Mouse (Mus musculus) ZHBTc4 (cell line): ENCODE measurements around the gene Efcab14.

Experiments
- DNase-seq: peaks from one replicate; pipeline ENCODE4 v3.0.0-alpha.2; 2011; ENCODE audit warnings: low read depth, low spot score

Efcab14 gene

DNA sequence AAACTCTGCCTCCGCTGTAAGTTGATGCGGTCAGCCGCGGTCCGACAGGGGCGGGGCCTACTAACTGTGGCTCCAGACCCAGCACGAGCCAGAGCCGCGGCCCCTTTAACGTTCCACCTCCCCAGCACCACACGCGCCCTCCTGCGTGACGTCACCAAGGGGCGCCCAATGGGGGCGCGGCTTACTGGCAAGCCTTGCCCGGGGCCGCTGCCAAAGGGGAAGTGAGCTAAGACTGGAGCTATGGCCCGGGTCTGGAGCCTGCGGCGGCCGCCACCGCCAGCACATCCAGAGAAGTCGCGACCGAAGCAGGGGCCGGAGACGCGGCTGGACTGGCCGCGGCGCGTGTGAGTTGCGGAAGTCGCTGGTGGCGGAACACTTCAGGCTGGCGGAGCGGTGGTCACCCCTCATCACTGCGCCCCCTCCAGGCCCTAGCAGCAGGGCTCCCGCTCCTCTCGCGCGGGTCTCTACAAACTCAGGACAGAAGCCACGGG is at the start of gene Efcab14:
Efcab14 (plus strand) TSS at position 194 of the 491 bp plus-strand sequence.
- peak; percentile 100 for DNase-seq

GRCm38 (mm10) chr4:115701468-115701867 is 36.1 kb upstream of the Efcab14 start:
- no peak for DNase-seq

- DNase-seq = no peak
Observed at GRCm38 (mm10) chr4:115703927-115704505, 33.5 kb upstream of the Efcab14 start.

DNA sequence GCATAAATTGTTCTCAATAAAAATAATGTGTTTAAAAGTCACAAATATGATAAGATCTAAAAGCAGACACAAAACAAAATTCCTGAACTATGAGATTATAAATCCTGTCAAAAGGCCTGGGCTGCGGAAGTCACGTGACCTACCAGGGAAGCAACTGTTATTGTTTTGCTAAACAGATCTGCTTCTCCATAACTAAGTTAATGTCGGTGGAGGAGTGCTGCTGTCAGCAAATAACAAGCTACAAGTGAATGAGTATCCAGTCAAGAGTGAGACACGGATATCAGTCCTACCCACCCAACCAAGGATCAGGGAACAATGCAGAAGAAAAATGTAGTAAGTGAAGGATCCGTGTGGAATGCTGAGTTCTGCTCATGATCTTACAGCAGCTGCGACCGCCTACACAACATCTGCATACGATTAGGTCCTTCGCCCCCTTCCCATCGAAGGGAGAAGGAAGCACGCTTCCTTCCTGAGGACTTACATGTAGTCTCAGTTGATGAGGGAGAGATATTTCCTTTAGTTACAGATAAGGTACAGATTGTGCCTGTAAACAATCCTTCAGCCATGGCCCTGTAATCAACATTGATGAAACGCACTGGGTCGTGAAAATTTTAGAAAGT is 28.5 kb upstream of the Efcab14 start:
- DNase-seq = no peak

GRCm38 (mm10) chr4:115709792-115710418 is 27.6 kb upstream of the Efcab14 start:
- peak; percentile 84 for DNase-seq

DNA sequence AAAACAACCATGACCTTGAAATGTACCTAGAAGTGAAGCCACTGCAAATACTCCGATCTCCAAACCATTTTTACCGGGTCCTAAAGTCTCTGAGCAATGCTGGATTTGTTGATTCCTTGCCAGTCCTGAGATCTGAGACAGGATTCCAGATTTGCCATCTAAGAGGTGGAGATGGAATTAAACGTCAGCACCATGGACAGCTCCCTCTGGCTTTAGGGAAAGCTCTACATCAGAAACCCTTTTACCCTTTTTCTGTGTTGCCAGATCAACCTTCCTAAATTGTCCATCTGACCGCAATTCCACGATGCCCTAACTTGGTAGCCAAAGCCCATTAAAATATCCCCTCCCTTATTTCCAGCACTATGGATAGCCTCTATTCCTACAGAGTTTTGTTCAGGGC is 8.8 kb upstream of the Efcab14 start:
- DNase-seq = peak; percentile 77

DNA sequence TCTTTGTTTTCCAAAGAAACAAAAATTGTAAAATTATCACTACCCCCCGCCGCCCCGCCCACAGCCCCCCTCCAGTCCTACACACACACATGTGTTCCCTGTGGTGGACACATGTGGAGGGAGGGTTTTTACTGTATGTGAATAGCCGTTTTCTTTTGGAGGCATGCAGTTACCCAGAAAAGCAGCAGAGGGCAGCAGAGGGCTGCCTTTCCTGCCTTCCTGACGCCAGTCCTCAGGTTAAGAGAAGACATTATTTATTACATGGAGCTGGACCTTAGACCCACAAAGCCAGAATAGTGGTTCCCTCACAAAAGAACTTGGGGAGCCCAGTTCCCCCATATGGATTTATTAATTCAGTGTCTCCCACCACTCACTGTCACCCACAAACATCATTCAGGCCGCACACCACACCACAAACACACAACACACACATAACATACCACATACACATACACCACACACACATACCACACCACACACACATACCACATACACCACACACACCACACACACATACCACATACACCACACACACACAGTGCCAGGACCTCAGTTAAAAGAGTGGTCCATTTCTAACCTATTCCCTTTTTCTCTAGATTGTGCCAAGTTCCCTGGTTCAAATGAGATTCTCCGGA is 5.8 kb upstream of the Efcab14 start:
- DNase-seq = peak; percentile 79

DNA sequence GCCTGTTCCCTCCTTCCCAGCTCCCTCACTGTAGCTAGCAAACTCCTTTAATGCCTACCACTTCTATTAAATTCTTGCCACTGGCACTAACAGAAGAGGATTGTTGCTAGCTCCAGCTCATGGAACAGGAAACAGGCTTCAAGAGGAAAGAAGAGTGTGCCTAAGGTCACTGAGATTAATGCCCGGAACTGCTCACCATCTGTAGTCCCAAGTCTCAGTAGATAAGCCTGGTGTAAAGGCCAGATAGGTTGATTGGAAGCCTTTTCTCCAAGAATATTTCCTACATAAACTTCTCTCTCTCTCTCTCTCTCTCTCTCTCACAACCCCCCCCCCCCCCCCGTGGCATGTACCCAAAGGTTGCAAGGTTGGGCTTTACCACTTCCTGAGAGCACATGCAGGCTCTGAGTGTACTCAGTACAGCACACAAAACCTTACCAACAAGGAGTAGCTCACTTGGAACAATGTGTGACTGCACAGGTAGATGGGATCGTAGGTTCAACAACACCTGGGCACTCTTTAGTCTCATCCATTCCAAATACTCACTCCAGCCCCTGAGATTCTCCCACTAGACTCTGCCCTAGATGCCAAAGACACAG is 5.2 kb upstream of the Efcab14 start:
- no peak for DNase-seq

GRCm38 (mm10) chr4:115733746-115734145 is 3.8 kb upstream of the Efcab14 start:
- DNase-seq = no peak

- no peak for DNase-seq
Observed at GRCm38 (mm10) chr4:115734867-115735266, 2.7 kb upstream of the Efcab14 start.

DNA sequence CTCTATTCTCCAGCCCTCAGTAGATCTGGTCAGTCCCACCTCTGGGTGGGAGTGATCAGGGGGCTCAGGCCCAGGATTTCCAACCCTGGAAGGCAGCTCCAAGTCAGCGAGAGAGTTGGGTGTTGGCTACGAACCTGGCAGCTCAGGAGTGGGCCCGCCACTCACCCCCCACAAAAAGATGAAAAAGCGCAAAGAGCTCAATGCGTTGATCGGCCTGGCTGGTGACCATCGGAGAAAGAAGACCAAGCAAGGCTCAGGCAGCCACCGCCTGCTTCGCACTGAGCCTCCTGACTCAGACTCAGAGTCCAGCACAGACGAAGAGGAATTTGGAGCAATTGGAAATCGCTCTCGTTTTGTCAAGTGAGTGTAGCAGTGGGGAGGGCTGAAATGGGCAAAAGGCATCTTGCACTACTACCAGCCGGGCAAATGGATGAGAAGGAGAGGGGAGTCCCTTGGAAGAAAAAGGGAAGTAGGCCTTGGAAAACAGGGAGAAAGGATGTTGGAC is 989 bp downstream of the Efcab14 start:
- no peak for DNase-seq

DNA sequence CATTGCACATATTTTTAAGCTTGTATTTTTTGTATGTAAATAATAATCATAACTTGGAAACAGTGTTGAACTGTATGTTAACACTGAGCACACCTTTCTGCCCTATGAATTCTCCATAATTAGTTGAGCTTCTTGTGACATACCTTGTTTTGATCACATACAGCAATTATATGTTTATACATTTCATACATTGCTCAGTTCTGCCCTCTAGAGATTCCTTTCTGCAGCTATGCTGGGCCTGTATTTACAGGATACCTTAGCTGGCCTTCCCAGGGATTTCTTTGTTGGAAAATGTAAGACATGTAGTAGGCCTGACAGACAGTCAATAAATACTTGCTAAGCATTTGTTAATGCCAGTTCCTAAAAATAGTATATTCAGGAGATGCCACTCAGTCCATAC is 5.1 kb downstream of the Efcab14 start:
- DNase-seq = no peak

DNA sequence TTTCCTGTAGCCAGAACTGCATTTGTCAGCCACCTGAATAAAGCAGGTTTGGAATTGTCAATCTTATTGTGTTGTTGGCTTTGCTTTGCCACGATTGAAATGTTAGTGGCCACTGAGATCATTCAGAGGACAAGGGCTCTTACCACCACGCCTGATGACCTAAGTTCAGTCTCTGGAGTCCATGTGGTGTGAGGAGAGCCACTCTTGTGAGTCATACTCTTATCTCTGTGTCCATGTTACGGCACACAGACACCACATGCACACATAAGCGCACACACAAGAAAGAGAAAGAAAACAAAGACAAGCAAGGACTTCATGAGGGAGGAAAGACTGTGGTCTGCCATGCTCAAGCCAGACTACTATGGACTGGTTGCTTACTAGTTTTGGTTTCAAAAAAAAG is 5.6 kb downstream of the Efcab14 start:
- DNase-seq = no peak

GRCm38 (mm10) chr4:115748181-115748580 is 10.6 kb downstream of the Efcab14 start:
- no peak for DNase-seq

- DNase-seq = no peak
Observed at GRCm38 (mm10) chr4:115749336-115749735, 11.8 kb downstream of the Efcab14 start.

DNA sequence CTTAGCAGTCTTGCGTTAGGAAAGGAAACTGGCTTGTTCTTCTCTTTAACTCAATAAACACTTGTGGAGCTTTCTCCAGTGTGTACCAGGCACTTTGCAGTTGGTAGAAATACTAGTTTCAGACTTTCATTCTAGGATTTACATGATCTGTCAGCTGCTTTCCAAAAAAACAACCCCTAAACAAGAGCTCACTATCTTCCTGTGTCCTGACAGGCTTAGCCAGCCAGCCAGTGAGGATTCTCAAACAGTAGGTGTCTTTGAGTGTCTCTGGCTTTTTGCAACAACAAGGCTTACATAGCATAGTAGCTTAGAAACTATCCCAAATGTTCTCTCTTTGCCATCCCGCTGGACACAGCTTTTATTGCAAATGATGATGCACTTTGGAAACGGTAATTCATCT is 16.6 kb downstream of the Efcab14 start:
- no peak for DNase-seq

DNA sequence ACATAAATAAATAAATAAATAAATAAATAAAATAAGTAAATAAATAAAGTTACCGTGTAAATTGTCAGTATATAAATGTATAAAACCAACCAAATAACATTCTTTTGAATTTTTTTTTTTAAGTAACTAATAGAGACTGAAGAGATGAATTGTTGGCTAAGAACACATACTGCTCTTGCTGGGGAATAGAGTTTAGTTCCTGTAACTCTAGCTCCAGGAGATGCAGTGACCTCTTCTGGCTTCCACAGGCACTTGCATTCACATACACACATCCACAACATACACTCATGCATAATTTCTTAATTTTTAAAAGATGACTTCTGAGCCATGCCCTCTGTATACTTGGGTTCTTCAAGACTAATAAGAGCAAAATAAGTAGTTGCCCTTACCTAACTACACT is 17.3 kb downstream of the Efcab14 start:
- no peak for DNase-seq

- no peak for DNase-seq
Observed at GRCm38 (mm10) chr4:115761206-115761605, 23.7 kb downstream of the Efcab14 start.

DNA sequence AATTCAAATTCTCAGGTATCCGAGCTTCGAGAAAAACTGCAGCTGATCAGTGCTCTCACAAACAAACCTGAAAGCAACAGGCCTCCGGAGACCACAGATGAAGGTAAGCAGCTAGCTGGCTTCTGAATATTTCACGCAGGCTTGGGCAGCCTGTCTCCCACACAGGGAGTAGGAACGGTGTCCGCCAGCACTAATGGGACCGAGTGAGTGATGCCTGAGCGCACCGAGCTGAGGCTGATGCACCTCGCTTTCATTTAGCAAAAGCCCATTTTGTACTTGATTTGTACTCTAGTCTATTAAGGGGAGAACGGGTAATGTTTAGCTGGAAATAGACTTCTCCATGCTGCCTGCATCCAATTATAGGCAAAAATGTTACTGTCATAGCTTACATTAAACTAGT is 27.0 kb downstream of the Efcab14 start:
- no peak for DNase-seq

- no peak for DNase-seq
Observed at GRCm38 (mm10) chr4:115767647-115768467, 30.3 kb downstream of the Efcab14 start.

DNA sequence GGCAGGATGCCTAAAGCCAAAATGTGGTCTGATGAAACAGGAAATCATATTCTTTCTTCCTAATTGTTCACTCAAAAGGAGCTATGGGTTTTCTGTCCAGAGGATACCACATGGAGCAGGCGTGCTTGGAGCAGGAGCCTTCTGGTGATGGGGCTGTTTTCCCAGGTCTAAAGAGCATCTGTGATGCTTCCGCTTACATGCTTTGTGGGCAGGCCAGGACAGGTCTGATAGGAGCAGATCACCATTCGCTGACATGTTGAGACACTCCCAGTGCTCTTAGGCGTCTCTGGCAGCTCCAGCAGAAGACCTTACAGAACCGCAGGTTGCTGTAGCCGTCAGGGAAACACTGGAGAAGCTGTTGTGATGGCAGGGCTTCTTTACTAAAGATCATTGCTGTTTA is 37.5 kb downstream of the Efcab14 start:
- DNase-seq = no peak
